Mouse (Mus musculus) hindbrain, embryonic 11.5 days (tissue): ENCODE results near the gene Pde4d. TPM values are rescaled to one million over a fixed set of nuclear protein-coding genes. Genes with fewer than 3 reads are reported as not detected.

Experiments used
- ATAC-seq: fragments of 200-750 bp; cut with Nextera tagmentation; 2 replicates; pipeline ENCODE4 v1.8.0; 2017; ENCODE audit warnings: mild to moderate bottlenecking, moderate TSS enrichment, moderate library complexity; ENCODE audit not compliant: low FRiP score
- DNase-seq: peaks from one replicate; pipeline ENCODE4 v3.0.0-alpha.2; 2015; ENCODE audit warnings: low spot score
- H3K27ac ChIP-seq: fragments of 300-500 bp; sonication (generic); 2 replicates; pipeline ENCODE4 v1.5.1; 2014; ENCODE audit warnings: mild to moderate bottlenecking, low read depth, low read length
- H3K27me3 ChIP-seq: fragments of 300-500 bp; sonication (generic); 2 replicates; pipeline ENCODE4 v1.6.1; 2014; ENCODE audit warnings: mild to moderate bottlenecking, low read length, moderate library complexity, mixed read lengths; ENCODE audit not compliant: control insufficient read depth, insufficient read depth
- H3K36me3 ChIP-seq: fragments of 300-500 bp; sonication (generic); 2 replicates; pipeline ENCODE4 v1.6.1; 2014; ENCODE audit warnings: mild to moderate bottlenecking, low read length, moderate library complexity, mixed read lengths; ENCODE audit not compliant: control insufficient read depth, insufficient read depth
- H3K4me1 ChIP-seq: fragments of 300-500 bp; sonication (generic); replicated peaks from 2 replicates; pipeline ENCODE4 v1.6.1; 2014; ENCODE audit warnings: low read length, mixed read lengths; ENCODE audit not compliant: control insufficient read depth, insufficient read depth
- H3K4me2 ChIP-seq: fragments of 300-500 bp; sonication (generic); replicated peaks from 2 replicates; pipeline ENCODE4 v1.6.1; 2014; ENCODE audit warnings: mild to moderate bottlenecking, low read depth, low read length
- H3K4me3 ChIP-seq: fragments of 300-500 bp; sonication (generic); 2 replicates; pipeline ENCODE4 v1.5.1; 2014; ENCODE audit warnings: low read depth, low read length
- H3K9ac ChIP-seq: fragments of 300-500 bp; sonication (generic); 2 replicates; pipeline ENCODE4 v1.6.1; 2014; ENCODE audit warnings: low read depth, low read length
- H3K9me3 ChIP-seq: fragments of 300-500 bp; sonication (generic); 2 replicates; pipeline ENCODE4 v1.6.1; 2016; ENCODE audit warnings: low read length; ENCODE audit not compliant: control insufficient read depth
- WGBS: fragments of 180-500 bp; shearing (Covaris S2); extraction: QIAGEN DNeasy Blood & Tissue Kit; methylation state at CpG from one replicate; pipeline ENCODE4 v1.1.7; 2014; 5-methylcytosine and 5-hydroxymethylcytosine counted together
- polyA plus RNA-seq: library from polyadenylated mRNA; unstranded; fragments of >200 nt; fragmentation: Nextera tagmentation; extraction: Ambion mirVana; gene quantifications from 2 replicates; pipeline ENCODE4 v1.2.1, GENCODE M21; 2014

The Pde4d gene
- polyA plus RNA-seq, 1 experiment from 2014 or later: 18.3 TPM

DNA sequence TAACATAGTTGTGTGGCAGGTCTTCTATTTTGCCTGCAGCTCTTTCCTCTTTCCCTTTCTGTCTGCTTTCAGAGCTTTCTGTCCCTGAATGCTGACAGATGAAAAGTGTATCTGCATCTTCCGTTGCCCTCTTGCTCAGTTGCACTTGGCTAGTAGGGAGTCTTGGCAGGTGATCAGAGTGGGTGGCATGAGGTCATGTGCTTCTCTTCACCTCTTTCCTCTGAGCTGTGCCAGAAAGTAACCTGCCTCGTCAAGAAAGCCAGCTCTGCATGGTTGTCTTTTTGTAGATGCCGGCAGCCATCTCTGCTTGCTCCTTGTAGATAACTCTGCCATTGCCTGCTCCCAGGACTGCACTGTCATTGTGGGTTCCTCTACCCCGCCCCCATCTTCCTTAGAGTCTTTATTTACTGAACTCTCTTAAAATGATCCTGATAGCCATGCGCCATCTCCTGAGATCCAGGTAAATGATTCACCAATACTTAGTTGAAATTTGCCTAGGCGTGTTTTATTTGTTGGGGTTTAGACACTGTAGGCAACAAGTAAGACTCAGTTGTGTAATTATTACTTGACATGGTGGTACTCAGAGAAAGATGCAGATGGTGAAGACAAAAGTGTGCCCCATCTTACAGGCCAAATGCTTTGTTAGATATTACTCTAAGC is 407.2 kb downstream of the Pde4d start:
- 83% methylated on average over 6 of the region's 6 CpGs for WGBS
- H3K9me3 ChIP-seq: no peaks in the 10 kb centered on the region
- DNase-seq (no peak), ATAC-seq (no peak)
- H3K4me1 ChIP-seq: no peaks in the 10 kb centered on the region
- H3K4me3 ChIP-seq: no peak overlapping the region
- H3K27ac ChIP-seq: no peak overlapping the region
- no peak overlapping the region for H3K9ac ChIP-seq
- no peak overlapping the region for H3K4me2 ChIP-seq
- no peaks in the 10 kb centered on the region for H3K36me3 ChIP-seq
- no peaks in the 10 kb centered on the region for H3K27me3 ChIP-seq

GRCm38 (mm10) chr13:108859336-108859735 is 409.6 kb downstream of the Pde4d start:
- Histone ChIP-seq H3K36me3 (no peaks in the 10 kb centered on the region), H3K9ac (no peak overlapping the region), H3K9me3 (no peaks in the 10 kb centered on the region), H3K27ac (no peak overlapping the region), H3K4me2 (no peak overlapping the region), H3K27me3 (no peaks in the 10 kb centered on the region), H3K4me3 (no peak overlapping the region), H3K4me1 (no peaks in the 10 kb centered on the region)
- 90% methylated on average over 3 of the region's 3 CpGs for WGBS
- no peak for ATAC-seq
- DNase-seq: no peak

GRCm38 (mm10) chr13:108860737-108861136 is 411.0 kb downstream of the Pde4d start:
- no peak for DNase-seq
- H3K27ac ChIP-seq: no peak overlapping the region
- 72% methylated on average over 7 of the region's 7 CpGs for WGBS
- H3K9ac ChIP-seq: no peak overlapping the region
- no peak overlapping the region for H3K4me2 ChIP-seq
- no peaks in the 10 kb centered on the region for H3K36me3 ChIP-seq
- no peaks in the 10 kb centered on the region for H3K9me3 ChIP-seq
- H3K4me1 ChIP-seq: no peaks in the 10 kb centered on the region
- no peaks in the 10 kb centered on the region for H3K27me3 ChIP-seq
- no peak for ATAC-seq
- no peak overlapping the region for H3K4me3 ChIP-seq

- no peaks in the 10 kb centered on the region for H3K36me3 ChIP-seq
- H3K9me3 ChIP-seq: no peaks in the 10 kb centered on the region
- H3K9ac ChIP-seq: no peak overlapping the region
- no peaks in the 10 kb centered on the region for H3K4me1 ChIP-seq
- WGBS: 96% methylated on average over 7 of the region's 7 CpGs
- no peak overlapping the region for H3K4me3 ChIP-seq
- H3K27ac ChIP-seq: no peak overlapping the region
- no peak for ATAC-seq
- no peak for DNase-seq
- no peak overlapping the region for H3K4me2 ChIP-seq
- H3K27me3 ChIP-seq: no peaks in the 10 kb centered on the region
Observed at GRCm38 (mm10) chr13:108861707-108862106, 412.0 kb downstream of the Pde4d start.

DNA sequence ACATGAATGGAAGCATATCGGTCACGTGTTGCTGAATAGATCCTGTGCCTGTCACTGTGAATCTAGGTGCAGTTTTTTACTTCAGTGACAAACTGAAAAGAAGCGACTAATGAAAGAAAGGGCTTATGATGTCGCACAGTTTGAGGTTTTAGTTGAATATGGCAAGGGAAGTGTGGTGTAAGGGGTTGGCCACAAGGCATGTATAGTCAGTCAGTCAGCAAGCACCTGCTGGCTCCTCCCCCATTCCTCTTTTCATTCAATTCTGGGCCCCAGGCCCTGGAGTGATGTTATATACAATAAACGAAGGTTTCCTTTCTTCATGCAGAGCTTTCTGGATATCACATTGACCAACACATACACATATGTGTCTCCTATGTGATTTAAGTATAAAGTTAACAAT is 412.4 kb downstream of the Pde4d start:
- no peak overlapping the region for H3K9ac ChIP-seq
- no peaks in the 10 kb centered on the region for H3K36me3 ChIP-seq
- H3K9me3 ChIP-seq: no peaks in the 10 kb centered on the region
- DNase-seq (no peak), ATAC-seq (no peak)
- 80% methylated on average over 5 of the region's 5 CpGs for WGBS
- H3K4me1 ChIP-seq: no peaks in the 10 kb centered on the region
- no peaks in the 10 kb centered on the region for H3K27me3 ChIP-seq
- H3K4me3 ChIP-seq: no peak overlapping the region
- no peak overlapping the region for H3K4me2 ChIP-seq
- H3K27ac ChIP-seq: no peak overlapping the region

- no peak overlapping the region for H3K4me2 ChIP-seq
- H3K9me3 ChIP-seq: no peaks in the 10 kb centered on the region
- H3K27ac ChIP-seq: no peak overlapping the region
- H3K4me3 ChIP-seq: no peak overlapping the region
- H3K27me3 ChIP-seq: no peaks in the 10 kb centered on the region
- H3K9ac ChIP-seq: no peak overlapping the region
- H3K36me3 ChIP-seq: no peaks in the 10 kb centered on the region
- DNase-seq (no peak), ATAC-seq (no peak)
- H3K4me1 ChIP-seq: no peaks in the 10 kb centered on the region
- 79% methylated on average over 5 of the region's 5 CpGs for WGBS
Observed at GRCm38 (mm10) chr13:108900160-108900559, 450.4 kb downstream of the Pde4d start.

DNA sequence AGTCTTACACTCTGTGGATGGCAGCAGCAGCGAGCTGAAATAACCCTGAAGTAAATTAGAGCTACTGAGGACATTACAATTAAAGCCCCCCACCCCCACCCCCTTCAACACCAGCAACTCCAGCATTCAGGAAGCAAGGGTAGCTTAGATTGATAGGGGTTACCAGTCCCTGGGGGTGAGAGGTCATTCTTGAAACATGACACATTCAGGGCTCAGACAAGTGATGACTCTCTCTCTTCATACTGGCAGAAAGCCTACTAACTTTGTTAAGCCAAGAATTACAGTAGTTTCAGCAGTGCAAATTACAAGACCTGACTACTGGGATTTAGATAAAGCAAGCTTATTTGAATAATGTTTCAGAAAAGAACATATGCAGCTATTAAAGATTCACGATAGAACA is 455.4 kb downstream of the Pde4d start:
- no peak overlapping the region for H3K9ac ChIP-seq
- peaks cover 2% of the 10 kb centered on the region; the same call in 1 of the 2 replicates for H3K4me1 ChIP-seq
- 66% methylated on average over 2 of the region's 2 CpGs for WGBS
- H3K27ac ChIP-seq: no peak overlapping the region
- H3K4me3 ChIP-seq: no peak overlapping the region
- DNase-seq (peak; percentile 24), ATAC-seq (no peak)
- H3K27me3 ChIP-seq: no peaks in the 10 kb centered on the region
- no peaks in the 10 kb centered on the region for H3K9me3 ChIP-seq
- no peak overlapping the region for H3K4me2 ChIP-seq
- no peaks in the 10 kb centered on the region for H3K36me3 ChIP-seq

DNA sequence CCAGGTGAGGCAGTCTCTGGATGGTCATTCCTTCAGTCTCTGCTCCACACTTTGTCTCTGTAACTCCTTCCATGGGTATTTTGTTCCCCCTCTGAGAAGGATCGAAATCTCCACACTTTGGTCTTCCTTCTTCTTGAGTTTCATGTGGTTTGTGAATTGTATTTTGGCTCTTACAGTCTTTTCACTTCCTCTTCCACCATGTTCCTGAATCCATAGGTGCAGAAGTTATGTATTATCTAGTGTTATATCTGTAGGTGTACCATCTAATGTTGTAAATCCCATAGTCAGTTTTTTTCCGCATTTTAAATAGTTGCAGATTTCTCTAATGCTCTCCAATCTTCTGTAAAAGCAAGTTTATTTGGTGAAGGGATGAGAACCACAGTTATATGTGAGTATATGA is 459.4 kb downstream of the Pde4d start:
- no peak for DNase-seq

GRCm38 (mm10) chr13:108914626-108915025 is 464.9 kb downstream of the Pde4d start:
- DNase-seq: no peak
- Histone ChIP-seq H3K9ac (no peak overlapping the region), H3K4me1 (no peaks in the 10 kb centered on the region), H3K27ac (no peak overlapping the region), H3K4me2 (no peak overlapping the region), H3K4me3 (no peak overlapping the region), H3K9me3 (no peaks in the 10 kb centered on the region), H3K36me3 (no peaks in the 10 kb centered on the region), H3K27me3 (no peaks in the 10 kb centered on the region)
- ATAC-seq: no peak
- 83% methylated on average over 3 of the region's 3 CpGs for whole genome bisulfite sequencing

More for the DNA sequence above, 459.4 kb downstream of the Pde4d start:
- H3K36me3 ChIP-seq: no peaks in the 10 kb centered on the region
- 97% methylated on average over 2 of the region's 2 CpGs for WGBS
- H3K27ac ChIP-seq: no peak overlapping the region
- ATAC-seq: no peak
- no peaks in the 10 kb centered on the region for H3K27me3 ChIP-seq
- no peaks in the 10 kb centered on the region for H3K9me3 ChIP-seq
- H3K4me1 ChIP-seq: peaks cover 2% of the 10 kb centered on the region; the same call in 1 of the 2 replicates
- H3K4me3 ChIP-seq: no peak overlapping the region
- H3K9ac ChIP-seq: no peak overlapping the region
- H3K4me2 ChIP-seq: no peak overlapping the region
